Mouse (Mus musculus) yolk sac, embryonic 10.5 days (tissue): ENCODE data around the gene Tbc1d10c.

Source experiments
- DNase-seq: peaks from one replicate; pipeline ENCODE4 v3.0.0-alpha.2; 2017; ENCODE audit warnings: low spot score

Gene Tbc1d10c

DNA sequence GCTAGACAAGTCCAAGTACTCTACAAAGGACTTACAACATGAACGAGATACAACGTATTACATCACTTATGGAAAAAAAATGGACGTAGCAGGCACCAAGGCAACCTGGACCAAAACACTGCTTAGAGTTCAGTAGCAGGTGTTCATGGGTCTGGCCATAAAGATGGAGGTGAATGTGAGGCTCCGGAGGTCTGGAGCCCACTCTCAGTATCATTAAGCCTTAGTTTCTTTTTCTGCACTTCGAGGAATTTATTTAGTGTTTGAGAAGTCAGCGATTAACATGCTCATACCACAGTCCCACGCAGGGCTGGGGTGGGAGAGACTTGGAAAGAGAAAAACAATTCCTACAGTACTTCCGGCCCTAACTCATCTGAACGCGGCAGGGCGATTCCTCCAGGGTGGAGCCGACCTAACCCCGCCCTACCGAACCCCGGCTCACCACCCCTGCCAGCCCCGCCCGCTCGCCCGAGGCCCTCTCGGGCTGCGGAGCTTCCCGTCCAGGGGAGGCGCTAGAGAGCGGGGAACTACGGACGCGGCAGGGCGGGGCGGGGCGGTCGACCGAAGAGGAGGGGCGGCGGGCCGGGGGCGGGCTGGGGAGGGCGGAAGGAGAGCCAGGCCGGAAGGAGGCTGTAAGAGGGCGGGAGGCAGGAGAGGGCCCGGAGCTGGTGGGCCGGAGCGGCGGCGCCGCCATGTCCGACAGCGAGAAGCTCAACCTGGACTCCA is 605 bp upstream of the Tbc1d10c start, which contains the start of gene Ppp1ca:
Gene Ppp1ca, plus strand, starts transcription at position 538 of the 723 bp plus-strand sequence.
- DNase-seq: peak; percentile 96

DNA sequence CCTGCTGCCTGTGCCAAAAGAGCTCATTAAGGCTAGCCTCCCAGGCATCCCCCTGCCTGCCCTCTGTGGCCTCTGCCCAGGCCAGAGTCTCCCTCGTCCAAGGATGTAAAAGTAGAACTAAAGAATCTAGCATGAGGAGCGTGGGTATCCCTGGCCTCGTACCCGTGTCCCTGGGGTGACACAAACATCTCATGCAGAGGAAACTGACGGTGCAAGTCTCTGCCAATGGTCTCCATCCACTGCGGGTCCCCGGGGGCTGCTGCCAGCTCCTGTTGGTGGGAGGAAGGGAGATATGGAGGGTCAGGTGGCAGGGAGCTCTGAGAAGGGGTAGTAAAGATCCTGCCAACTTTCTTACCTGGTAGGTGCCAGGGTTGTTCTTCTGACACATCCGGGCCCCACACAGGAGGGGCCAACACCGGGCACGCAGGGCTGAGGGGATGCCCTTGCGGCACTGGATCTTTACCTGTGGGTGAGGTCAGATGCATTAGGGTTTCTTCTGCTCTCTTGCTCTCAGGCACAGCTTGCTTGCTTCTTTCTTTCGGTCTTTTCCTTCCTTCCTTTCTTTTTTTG is 1.9 kb downstream of the Tbc1d10c start:
- DNase-seq: no peak

GRCm38 (mm10) chr19:4187303-4187702 is 3.8 kb downstream of the Tbc1d10c start:
- no peak for DNase-seq

DNA sequence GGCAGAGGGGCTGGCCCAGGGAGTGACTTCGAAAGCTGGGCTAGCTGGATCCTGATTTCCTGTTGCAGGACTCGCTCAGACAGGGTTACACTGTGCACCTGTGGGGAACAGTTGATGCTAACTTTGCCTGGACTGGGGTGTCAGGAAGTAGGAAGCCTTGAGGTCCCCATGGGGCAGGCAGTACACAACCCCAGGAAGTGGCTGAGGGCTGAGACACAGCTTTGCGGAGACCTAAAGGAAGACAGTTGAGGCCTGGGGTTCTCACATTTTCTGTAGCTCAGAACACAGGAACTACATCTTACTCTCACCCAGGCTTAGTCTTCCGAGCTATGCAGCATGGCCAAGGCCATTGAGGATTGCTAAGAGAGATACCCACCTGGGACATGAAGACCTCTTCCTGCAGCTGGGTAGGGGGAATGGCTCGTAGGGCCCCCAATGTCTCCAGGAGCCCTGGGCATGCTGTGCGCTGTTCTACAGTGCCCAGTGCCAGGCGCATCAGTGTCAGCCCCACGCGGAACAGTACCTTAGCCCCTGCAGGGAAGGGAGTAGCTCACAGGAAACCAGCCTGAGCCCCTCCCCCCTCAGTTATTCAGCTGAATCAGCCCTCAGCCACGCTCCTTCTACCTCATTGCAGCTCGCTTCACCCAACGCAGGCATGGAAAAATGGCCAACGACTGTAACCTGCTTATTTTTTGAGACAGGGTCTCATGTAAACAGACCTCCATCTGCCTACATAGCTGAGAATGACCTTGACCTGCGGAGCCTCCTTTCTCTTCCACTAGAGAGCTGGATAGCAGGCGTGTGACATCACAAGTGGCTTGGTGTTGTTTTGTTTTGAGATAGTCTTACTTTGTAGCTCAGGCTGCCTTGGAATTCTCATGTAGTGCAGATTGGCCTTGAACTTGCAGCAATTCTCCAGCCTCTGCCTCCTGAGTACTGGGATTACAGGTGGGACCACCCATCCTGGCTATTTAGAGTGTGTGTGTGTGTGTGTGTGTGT is 5.8 kb downstream of the Tbc1d10c start:
- no peak for DNase-seq

- no peak for DNase-seq
Measured at GRCm38 (mm10) chr19:4183689-4184088, 7.4 kb downstream of the Tbc1d10c start.

DNA sequence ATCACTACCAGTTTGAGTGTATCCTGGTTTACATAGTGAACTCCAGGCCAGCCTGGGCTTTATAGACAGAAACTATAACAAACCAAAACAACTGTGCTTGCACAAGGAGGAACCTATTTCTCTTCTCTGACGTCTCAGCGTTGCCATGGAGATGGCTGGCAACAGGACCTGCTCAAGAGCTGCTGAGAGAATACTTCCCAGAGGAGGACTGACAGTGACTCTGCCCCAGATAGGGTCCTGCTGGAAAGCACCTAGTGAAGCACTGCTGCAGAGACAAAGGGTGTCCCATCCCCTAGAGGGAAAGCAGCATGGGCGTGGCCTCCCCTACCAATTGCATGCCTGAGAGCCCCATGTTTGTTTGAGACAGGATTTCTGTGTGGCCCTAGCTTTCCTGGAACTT is 9.2 kb downstream of the Tbc1d10c start:
- no peak for DNase-seq

DNA sequence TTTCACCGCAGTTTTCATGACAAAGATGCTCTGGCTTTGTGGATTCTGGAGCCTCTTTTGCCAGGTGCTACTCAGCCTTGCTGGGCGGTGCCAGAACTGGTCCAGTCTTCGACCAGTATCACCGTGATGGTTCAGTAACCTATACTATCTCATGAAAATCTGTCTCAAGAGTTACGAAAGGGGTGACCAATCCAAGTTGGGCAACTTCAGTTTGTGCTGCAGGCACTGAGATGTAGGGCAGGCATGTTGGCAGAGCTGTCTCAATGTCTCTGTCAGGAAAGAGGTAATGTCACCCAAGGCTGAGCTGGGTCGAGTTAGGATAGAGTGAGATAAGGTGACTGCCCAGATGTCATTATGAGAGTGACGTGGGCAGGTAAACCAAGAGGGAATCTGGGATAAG is 10.7 kb downstream of the Tbc1d10c start:
- DNase-seq: no peak

DNA sequence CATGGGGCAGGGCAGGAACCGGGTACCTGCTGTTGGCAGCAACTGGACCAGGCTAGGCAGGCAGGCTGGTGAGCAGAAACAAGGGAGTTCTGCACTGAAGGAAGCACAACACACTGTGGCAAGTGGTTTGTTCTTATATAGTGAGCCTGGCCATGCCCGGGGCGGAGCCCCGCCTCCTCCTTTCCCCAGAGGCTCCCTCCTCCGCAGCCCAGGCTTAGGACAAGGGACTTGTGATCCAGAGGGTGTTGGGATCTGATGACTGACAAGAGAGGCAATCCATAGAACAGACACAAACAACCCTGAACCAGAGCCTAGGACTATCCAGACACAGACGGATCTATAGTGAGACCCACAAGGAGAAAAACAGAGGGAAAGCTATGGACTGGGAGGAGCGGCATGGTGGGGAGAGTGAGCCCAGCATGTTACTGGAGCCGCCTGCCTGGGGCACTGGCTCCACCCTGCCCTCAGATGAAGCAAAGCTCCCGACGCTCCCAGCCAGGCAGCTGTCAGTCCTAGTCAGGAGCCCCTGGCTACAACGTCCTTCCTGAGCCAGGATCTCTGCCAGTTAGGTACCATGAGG is 15.6 kb downstream of the Tbc1d10c start, which contains the start of gene Carns1:
Gene Carns1, minus strand, starts transcription at position 112 of the 580 bp plus-strand sequence.
- DNase-seq: no peak

DNA sequence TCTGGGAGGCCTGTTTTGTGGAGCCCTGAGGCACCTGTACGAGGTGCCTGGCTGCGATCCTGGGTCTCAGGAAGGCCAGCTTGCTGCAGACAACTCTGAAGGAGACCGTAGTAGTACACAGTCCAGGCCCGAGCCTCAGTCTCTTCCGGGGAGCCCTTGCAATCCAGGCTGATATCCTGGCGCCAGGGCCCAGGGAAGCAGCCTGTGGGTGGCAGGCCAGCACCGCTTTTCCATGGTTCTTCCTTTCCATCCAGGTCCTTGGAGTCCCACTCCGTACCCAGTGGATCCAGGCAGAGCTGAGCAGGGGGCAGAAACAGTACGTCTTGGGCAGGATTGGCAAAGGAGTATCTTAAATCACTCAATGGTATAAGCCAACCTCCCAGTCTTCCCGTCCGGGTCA is 18.2 kb downstream of the Tbc1d10c start:
- DNase-seq: no peak

DNA sequence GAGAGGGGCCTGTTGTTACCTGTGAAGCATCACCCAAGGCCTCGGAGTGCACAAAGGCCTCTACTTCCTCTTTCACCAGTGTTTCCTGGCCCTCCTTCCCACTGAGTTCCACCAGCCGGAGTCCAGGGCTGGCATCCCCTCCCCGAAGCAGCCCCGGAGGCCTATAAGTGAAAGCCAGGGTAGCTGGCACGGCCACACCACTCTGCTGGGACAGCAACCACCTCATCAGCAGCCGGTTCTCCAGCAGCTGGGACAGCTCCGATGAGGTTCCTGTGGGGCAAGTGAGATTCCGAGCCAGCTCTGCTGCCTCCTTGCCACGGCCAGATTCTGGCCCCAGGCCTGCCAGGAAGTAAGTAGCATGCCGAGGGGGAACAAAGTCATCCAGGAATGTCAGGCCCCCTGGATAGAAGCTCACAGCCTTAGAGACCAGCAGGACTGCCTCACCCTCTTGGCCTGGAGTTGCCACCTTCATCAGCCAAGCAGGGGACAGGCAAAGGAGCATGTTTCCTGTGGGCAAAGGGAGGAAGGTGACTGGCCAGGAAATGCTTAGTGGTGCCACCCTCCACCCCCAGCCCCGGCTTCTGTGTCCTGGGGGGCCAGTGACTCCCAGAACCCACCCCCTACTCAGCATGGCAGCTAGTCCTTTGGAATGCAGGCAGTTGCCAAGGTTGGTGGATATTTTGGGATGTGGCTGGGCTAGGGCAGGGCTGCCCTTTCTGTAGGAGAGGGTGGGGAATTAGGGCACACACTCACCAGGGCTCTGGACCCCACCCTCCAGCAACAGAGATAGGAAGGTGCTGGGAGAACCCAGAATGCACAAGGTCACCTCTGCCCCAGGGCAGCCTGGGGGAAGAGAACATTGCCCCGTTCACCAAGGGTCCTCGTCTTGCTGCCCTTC is 19.4 kb downstream of the Tbc1d10c start:
- DNase-seq: no peak

GRCm38 (mm10) chr19:4170723-4171392 is 20.2 kb downstream of the Tbc1d10c start:
- no peak for DNase-seq

DNA sequence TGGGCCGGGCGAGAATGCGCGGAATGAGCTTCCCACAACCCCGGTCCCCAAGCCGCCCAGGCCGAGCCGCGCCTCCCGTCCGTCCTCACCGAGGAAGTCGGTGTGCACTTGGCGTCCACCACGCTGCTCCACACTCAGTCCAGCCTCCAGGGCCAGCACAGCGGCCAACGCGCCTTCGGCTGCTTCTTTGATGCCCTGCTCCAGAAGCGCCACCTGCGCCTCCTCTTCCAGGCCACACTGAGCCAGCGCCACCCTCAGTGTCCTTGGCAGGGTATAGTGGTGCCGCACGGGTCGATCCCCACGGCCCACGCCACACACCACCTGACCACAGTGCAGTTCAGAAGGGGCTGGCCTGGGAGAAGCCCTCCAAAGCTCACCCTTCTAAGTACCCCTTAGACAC is 21.3 kb downstream of the Tbc1d10c start:
- no peak for DNase-seq

DNA sequence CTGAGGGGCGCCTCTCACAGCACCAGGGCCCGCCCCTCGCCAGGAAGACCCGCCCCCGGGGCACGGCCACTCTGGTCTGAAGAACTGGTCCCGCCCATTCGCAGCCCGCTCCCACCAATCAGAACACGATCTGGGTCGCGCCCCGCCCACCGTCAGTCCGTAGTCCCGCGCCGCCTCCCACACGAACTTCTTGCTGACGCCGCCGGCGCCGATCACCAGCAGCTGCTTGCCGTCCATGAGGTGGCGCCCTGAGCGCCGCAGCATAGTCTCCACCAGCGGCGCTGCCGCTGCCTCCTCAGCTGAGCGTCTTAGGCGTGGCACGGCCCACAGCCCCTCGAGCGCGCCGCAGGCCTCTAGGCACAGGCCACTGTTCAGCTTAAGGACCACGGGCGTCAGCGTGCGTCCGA is 21.7 kb downstream of the Tbc1d10c start:
- peak; percentile 99 for DNase-seq

- DNase-seq: no peak
Measured at GRCm38 (mm10) chr19:4166678-4167476, 24.2 kb downstream of the Tbc1d10c start.

DNA sequence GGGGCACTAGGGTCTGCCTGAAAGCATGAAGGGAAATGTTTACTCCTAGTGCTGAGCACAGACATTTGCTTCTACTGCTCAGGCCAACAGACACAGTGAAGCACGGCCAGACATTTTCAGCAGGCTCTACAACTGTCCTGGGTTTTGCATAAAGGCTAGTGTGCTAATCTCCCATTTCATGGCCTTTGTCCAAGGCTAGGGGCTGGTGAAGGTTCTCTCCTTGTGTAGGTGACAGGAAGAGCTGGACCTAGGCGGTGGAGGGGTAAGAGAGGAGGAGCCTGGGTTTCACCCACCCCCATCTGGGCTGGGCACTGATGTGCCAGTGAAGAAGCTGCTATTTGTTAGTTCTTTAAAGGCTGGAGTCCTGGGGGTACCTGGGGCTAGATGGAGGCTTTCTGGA is 26.4 kb downstream of the Tbc1d10c start:
- DNase-seq: no peak

GRCm38 (mm10) chr19:4164100-4164499 is 27.0 kb downstream of the Tbc1d10c start:
- no peak for DNase-seq

DNA sequence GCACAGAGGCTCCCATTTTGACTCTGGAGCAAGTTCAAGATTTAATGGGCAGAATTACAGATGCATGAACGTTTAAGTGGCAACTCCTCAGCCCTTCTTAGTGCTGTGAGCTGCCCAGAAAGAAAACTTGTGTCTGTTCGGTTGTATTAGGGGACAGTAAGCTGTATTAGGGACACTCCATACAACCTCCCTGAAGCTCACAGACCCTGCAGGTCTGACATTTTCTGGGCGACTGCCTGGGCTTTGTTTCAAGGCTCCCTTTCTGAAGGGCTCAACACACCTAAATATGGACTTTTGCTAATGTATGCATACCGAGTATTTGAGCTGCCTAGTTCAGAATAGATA is 27.6 kb downstream of the Tbc1d10c start:
- no peak for DNase-seq

- peak; percentile 93 for DNase-seq
Measured at GRCm38 (mm10) chr19:4162646-4163542, 28.2 kb downstream of the Tbc1d10c start, which contains the start of gene Rps6kb2. Gene Rps6kb2, minus strand, starts transcription at chr19:4163354.

- DNase-seq: no peak
Measured at GRCm38 (mm10) chr19:4159049-4159448, 32.0 kb downstream of the Tbc1d10c start.
